Mouse (Mus musculus) thymus, adult 18-20 months (tissue): ENCODE measurements around the gene Cacna1a.

Experiments used
- DNase-seq, 2 experiments: peaks; one replicate each; pipeline ENCODE4 v3.0.0; 2022; ENCODE audit warnings: mixed read lengths in 2 of 2

Cacna1a gene

GRCm38 (mm10) chr8:84388275-84388674 lies at the start of gene Cacna1a:
TSS of gene Cacna1a (plus strand) at chr8:84388440.
- DNase-seq: no peak

DNA sequence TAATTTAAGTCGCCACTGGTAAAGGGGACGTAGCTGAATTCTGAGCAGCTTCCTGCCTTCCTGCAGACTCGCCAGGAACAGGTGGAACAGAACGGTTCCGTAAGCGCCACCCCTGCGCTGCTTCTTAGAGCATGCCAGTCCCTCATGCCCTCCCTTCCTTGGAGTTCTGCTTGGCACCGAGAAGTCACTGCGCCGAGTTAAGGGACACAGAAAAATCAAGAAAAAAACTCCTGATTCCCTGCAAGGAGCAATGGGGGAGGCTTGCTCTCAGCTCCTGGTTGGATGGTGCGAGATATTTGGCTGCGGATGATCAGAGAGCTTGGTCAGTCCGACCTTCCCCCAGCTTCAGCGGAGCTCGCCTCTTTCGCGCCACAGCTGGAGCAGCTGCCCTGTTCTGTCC lies 49.7 kb upstream of the Cacna1a start:
- no peak for DNase-seq

GRCm38 (mm10) chr8:84339320-84339719 lies 48.9 kb upstream of the Cacna1a start:
- no peak for DNase-seq

GRCm38 (mm10) chr8:84339867-84340266 lies 48.4 kb upstream of the Cacna1a start:
- no peak for DNase-seq

- DNase-seq: no peak
These were observed 47.6 kb upstream of the Cacna1a start for GRCm38 (mm10) chr8:84340671-84341070.

GRCm38 (mm10) chr8:84345493-84345892 lies 42.7 kb upstream of the Cacna1a start:
- no peak for DNase-seq

GRCm38 (mm10) chr8:84346421-84346820 lies 41.8 kb upstream of the Cacna1a start:
- DNase-seq: no peak

DNA sequence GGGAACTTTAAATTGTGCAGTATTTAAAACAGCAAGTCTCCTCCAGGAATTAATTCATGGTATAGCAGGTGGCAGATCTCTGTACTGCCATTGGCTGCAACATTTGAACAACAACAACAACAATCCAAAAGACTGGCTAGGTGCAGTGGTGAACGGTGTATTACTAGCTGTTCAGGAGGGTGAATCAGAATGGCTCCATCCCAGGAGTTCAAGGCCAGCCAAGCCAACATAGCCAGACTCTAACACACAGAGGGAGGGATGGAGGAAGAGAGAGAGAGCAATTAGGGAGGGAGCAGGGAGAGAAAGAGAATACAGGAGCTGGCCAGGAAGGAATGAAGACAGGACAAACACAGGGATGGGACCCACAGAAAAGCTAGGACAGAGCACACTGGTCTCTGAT lies 38.7 kb upstream of the Cacna1a start:
- DNase-seq: no peak

GRCm38 (mm10) chr8:84350960-84351359 lies 37.3 kb upstream of the Cacna1a start:
- DNase-seq: no peak

GRCm38 (mm10) chr8:84356482-84356881 lies 31.8 kb upstream of the Cacna1a start:
- DNase-seq: no peak

DNA sequence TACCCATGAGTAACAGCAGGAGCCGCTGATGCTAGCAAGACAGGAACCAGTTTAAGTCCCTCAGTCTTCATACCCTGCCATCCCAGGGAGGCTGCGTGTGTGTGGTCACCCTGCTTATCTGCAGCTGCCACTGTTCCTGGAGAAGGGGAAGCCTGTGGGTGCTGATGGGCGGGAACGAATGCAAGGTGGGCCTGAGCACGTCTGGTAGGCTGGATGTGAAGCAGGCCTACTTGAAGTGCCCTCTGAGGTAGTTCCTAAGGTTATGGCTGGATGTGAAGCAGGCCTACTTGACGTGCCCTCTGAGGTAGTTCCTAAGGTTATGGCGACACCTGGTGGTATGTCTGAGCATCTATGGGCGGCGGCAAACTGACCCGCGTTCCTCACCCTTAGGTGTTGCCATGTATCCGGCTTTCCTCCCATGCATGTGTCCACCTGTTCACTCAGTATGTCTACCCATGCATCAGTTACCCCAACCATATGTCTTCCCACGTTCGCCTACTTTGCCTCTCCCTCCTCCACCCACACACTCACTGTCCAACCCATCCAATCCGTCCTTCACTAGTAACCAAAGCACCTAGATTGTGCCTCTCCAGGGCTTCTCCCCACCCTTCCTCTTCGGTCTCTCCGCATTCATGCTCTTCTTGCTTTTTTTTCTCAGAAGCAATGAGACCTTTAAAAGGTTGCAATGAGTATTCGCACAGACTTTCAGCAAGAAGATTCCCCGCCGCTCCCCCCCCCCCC lies 30.4 kb upstream of the Cacna1a start:
- DNase-seq: peak; percentile 39 to 56

DNA sequence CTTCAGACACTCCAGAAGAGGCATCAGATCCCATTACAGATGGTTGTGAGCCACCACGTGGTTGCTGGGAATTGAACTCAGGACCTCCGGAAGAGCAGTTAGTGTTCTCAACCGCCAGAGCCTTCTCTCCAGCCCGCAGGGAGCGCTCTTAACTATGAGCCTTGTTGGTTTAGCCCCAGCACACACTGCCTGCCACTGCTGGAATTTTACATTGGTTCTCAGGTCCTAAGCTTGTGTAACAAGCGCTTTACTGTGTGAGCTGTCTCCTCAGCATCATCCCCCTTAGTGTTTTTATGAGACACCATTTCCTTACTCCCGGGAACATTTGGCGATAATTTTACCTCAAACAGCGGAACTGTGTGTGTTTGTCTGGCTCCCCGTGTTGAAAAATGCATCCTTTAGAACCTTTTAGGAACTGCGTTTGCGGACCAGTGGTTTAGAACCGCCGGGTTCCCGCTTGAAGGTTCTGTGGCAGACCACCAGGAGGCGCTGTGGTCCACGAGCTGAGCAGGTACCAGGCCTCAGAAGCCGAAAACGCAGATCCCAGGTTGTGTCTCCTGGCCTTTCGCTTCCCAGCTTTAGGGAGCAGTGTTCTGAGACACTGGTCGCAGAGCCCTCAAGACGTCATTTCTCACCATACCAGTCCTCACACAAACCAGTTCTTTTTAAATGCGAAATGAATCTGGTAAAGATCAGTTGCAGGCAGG lies 24.7 kb upstream of the Cacna1a start:
- no peak for DNase-seq

GRCm38 (mm10) chr8:84365197-84365596 lies 23.0 kb upstream of the Cacna1a start:
- DNase-seq: no peak

DNA sequence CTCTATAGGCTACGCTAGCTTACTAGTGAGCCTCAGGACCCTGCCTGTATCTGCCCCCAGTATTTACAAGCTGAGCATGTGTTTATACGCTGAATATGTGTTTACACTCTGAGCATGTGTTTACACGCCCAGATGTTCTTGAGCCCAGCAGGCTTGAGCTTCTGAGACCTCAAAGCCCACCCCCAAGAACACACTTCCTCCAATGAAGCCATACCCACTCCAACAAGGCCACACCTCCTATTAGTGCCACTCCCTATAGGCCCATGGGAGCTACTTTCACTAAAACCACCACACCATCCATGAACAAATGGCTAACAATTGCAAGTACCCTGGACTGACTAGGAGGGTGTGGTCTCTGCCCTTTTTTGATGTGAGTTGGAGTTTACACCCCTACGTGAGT lies 17.3 kb upstream of the Cacna1a start:
- no peak for DNase-seq

GRCm38 (mm10) chr8:84375038-84375437 lies 13.2 kb upstream of the Cacna1a start:
- no peak for DNase-seq

DNA sequence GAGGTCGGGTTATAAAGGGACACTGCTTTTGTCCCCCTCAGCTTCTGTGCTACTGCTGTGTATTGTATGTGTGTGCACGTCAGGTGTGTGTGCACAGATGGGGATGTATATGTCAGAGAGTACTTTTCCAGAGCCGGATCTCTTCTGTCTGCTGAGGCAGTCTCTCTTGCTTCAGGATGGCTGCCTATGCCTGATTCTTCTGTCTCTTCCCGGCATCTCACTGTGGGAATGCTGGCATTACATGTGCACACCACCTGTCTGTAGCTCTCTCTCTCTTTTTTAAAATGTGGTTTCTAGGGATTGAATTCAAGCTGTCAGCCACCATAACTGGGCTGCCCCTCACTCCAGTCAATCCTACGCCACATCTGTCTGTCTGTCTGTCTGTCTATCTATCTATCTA lies 12.4 kb upstream of the Cacna1a start:
- DNase-seq: no peak

DNA sequence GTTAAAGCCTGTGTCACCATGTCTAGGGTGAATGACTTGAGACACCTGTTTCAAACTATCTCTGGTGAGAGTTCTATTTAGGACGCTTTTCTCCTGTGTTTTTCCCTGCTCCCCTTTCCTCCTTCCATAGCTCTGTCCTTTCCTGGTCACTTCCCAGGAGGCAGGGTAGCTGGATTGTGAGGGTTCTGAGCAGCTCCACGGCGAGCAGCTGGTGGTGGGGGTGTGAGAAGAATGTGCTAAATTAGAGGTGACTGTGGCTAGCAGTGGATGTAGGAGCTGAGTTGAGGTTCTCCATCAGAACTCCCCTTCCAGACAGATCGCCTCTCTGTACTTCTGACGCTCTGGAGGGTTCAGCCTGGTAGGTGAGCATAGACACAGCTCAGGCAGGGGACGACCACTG lies 11.7 kb upstream of the Cacna1a start:
- DNase-seq: no peak

DNA sequence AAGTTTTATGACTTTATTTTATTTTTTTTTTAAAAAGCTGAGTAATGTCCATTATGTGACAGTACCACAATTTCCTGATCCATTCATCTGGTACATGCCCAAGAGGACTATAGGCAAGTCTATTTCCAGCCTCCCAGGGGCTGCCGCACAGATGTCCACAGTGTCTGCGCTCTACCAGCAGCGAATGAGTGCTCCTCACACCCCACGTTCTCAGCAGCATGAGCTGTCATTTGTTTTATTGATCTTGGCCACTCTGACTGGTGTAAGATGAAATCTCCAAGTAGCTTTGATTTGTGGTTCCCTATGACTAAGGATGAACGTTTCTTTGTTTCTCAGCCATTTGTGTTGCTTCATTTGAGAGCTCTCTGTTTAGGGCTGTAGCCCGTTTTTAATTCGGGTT lies 6.6 kb upstream of the Cacna1a start:
- DNase-seq: no peak

- no peak for DNase-seq
These were observed 533 bp downstream of the Cacna1a start for GRCm38 (mm10) chr8:84388773-84389172.

DNA sequence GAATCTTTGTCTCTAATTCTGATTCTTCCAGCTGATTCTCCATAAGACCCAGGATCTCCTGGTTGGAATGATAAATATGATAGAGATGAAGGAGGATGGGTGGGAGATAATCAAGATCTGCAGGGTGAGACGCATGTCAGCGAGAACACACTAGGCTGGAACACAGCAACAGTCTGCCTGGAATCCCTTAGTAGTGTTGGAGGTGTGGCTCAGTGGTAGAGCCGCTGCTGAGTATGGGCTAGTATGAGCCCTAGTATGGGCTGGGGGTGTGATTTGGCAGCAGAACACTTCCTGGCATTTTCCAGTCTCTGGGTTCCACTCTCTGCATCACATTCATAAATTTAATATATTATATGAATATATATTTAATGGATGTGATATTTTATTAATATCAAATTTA lies 933 bp downstream of the Cacna1a start:
- no peak for DNase-seq

GRCm38 (mm10) chr8:84391611-84392010 lies 3.4 kb downstream of the Cacna1a start:
- no peak for DNase-seq

DNA sequence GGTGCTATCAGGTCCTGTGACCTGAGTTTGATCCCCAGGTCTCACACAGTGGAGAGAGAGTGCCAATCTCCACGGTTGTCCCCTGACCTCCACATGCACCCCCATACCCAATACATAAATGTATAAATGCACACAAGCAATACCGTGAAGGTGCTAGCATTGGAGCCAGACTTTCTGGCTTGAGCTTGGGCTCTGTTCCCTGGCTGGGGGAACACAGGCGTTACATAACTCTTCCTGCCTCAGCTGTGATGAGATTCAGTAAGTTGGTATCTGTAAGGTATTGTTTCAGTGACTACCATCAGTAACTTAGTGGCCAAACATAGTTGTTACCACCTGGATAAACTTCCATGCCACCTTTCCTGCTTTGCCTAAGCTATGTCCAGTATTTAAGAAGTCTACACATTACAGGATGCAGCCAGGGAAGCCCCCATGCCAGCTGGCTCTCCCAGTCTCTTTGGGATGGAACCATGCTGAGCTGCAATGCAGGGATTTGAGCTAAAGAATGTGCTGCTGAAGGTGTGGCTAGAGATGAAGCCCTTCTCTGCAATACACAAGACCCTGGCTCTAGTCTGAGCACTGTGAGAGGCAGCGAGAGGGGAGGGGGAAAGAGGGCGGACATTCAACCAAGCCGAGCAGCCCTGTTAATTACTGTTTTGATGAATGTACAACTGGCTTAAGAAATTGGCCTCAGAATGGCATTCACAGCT lies 7.7 kb downstream of the Cacna1a start:
- no peak for DNase-seq

DNA sequence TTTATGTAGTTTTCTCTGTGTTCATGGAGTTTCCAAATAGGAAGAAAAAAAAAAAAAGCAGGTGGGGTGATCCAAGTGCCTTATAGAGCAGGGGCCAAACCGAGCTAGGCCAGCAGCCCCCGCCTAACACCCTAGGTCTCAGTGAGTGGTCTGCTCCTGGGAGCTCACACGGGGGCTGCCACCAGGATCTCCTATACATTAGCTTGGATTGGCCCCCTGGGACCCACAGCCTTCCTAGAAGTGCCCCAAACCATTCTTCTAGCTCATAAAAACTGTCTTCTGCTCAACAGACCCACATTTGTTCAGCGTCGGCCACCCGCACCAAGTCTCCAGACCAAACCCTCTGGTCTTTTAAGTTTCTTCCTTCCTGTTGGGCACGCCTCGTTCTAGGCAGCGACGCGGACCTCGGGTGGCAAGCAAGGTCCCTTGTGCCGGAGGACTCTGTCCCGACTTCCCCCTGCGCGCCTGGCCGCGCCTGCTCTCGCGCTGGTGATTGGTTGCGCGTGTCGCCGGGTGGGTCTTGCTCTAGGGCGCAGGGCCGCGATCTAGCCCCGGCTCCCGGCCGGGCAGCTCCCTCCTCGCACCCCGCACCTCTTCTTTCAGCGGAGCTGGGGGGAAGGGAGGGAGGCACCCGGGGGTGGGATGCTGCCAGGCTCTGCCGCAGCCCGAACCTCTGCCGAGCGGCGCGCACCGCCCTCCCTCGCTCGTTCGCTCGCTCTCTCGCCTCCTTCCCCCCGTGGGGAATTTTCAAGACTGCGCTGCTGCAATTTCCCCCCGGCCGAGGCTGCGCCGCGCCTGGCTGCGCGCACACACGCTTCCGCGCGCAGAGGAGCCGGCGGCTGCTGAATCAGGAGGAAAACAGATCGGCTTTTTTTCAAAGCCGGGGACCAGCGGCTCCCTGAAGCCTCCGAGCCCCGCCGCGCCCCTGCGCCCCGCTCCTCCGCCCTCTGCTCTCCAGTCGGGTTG lies 25.9 kb downstream of the Cacna1a start:
- peak in 1 of 2 experiments; percentile 6 for DNase-seq
